Mouse (Mus musculus): ENCODE results near the gene Supt6.

Supt6 gene
- long read RNA-seq, experiment 1, partial matches to known transcripts = 8 of 9 reads
- long read RNA-seq, experiment 1, other reads (novel, unspliced or antisense) = 1 of 9 reads
- long read RNA-seq, experiment 2, partial matches to known transcripts = 19 of 24 reads
- long read RNA-seq, experiment 2, other reads (novel, unspliced or antisense) = 5 of 24 reads

DNA sequence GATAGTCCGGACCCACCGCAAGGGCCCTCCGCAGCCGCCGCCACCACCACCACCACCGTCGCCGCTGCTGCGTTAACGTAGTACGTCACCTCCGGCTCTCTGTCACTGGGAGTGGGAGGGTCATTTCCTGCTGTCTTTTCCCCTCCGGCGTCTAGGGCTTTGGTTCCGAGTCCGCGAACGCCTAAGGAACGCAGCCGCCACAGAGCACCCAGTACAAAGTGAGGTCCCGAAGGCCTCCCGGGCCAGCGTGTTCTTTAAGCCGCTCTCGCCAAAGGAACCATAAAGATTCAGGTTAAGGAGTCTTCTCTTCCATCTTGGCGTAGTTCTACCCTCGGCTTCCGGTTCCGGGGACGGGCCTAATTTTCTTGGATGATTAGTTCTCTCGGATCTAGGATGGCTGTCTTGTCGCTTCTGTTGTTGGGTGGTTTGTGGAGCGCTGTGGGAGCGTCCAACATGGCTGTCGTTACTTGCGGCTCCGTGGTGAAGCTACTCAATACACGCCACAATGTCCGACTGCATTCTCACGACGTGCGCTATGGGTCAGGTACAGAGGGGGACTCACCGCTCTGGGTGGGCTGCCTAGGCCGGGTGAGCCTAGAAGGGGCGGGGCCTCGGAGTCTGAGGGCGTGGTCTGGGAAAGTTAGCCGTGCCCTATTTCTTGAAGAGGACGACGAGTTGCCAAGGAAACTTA is at the start of gene Supt6, which contains the start of gene Sdf2:
TSS of gene Supt6 (minus strand) at position 361 of the 691 bp plus-strand sequence.
TSS of gene Sdf2 (plus strand) at position 120 of the 691 bp plus-strand sequence.
- intact Hi-C loops (cut with DNase I) = no loop called here

DNA sequence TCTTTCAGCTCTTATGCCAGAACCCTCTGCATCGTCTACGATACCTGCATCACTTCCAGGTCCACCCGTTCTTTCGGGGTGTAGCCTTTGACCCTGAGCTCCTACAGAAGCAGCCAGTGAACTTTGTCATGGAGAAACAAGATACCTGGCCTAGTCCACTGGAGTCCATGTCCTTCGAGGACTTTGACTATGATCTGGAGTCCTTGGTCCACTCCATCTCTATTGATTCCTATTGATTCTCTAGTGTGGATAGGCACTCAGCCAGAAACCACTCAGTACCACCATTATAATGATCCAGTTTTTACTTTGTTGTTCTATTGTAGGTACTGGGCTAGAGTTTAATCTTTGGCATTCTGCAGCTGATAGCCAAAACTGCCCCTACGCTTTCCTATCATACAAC is 48.8 kb upstream of the Supt6 start:
- intact Hi-C loops (cut with DNase I) = no loop called here

DNA sequence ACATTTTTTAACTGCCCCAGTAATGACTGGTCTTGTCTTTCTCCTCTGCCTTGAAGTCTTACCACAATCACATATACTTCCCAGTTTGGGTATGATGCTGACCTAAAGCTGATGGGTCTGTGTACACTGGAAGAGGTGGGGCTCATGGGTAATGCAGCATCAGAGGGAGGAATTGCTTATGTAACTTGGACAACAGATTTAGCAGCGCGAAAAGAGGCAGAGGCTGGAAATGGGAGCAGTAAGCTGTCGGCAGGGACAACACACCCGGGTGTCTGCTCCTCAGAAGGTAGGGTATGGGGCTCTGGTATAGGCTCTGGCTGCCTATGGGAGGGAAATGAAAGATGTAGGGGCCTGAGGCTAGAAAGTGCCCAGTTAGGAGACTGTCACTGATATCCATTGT is 44.9 kb upstream of the Supt6 start, which contains the start of gene BC030499:
TSS of gene BC030499 (plus strand) at position 188 of the 400 bp plus-strand sequence.
- intact Hi-C loops (cut with DNase I) = no loop called here

DNA sequence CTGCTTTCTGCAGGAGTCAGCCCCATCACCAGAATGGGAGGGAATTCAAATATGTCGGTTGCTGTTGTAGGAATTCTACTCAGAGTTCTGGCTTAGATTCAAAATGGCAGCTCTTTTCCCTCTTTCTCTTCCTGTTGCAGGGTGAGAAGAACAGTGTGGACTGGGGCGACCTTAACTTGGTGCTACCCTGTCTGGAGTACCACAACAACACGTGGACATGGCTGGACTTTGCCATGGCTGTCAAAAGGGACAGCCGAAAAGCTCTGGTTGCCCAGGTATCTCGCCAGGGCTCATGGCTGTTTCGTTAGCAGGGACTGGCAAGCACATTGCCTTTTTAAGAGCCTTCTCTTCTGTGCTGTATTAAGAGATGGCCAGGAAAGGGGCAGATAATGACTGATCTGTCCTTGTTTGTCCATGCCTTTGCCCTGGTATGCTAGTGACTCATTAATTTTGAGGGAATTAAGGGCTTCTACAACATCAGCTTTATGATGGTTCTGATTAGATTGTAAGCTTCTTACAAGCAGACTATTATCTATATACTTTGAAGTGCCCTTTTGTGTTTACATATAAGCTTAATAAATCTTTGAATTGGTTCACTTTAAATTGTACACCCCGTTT is 43.5 kb upstream of the Supt6 start:
- intact Hi-C loops (cut with DNase I) = no loop called here

DNA sequence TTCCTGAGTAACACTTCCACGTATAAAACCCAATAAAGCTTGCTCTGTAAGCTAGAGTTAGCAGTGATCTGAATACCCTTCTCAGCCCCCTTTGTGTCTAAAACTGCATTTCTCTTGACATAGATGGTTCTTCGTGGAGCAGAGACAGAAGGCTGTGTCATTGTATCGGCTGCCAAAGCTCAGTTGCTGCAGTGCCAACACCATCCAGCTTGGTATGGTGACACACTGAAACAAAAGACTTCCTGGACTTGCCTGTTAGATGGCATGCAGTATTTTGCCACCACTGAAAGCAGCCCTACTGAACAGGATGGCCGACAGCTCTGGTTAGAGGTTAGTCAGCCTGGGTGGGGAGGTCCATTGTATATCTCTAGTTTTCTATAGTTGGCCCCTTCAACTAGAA is 33.8 kb upstream of the Supt6 start:
- intact Hi-C loops (cut with DNase I) = loop anchor here (5.0 kb wide), 1 partner anchor 68 kb away; no protein-coding TSS in a partner anchor

DNA sequence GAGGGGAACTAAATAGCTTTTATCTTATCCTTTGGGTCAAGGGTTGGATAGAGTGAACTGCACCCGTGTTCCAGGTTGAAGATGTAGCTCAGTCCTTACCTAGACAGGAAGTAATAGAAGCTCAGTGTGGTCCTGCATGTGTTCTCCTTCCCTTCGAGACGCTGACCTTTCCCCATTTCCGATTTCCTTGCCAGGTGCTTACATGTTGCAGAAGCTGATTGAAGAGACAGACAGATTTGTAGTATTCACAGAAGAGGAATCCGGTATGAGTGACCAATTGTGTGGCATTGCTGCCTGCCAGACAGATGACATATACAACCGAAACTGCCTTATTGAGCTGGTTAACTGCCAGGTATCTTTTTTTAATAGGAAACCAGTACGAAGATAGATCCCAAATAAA is 33.1 kb upstream of the Supt6 start:
- intact Hi-C loops (cut with DNase I) = loop anchor here (5.0 kb wide), 1 partner anchor 68 kb away; no protein-coding TSS in a partner anchor

DNA sequence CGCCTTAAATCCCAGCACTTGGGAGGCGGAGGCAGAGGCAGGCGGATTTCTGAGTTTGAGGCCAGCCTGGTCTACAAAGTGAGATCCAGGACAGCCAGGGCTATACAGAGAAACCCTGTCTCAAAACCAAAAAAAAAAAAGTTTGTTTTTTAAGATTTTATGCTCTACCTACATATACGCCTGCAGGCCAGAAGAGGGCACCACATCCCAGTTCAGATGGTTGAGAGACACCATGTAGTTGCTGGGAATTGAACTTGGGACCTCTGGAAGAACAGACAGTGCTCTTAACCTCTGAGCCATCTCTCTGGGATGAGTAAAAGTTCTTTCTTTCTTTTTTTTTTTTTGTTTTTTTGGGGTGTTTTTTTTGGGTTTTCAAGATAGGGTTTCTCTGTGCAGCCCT is 30.4 kb upstream of the Supt6 start:
- intact Hi-C loops (cut with DNase I) = loop anchor here (5.0 kb wide), 1 partner anchor 71 kb away; no protein-coding TSS in a partner anchor

DNA sequence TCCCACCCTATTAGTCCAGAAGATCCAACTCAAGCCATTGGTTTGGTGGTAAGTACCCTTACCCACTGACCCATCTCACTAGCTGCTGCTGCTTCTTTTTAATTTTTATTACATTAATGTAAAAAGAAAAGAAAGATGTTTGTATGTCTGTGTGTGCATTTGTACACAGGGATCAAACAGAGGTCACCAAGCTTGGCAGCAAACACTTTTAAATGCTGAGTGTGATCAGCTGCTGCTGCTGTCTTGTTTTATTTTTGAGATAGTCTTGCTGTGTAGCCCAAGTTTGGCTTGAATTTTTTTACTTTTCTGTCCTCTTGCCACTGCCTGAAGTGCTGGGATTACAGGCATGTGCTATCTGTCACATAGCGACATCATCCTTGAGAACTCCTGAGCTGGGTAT is 29.8 kb upstream of the Supt6 start:
- intact Hi-C loops (cut with DNase I) = loop anchor here (5.0 kb wide), 1 partner anchor 72 kb away; no protein-coding TSS in a partner anchor

DNA sequence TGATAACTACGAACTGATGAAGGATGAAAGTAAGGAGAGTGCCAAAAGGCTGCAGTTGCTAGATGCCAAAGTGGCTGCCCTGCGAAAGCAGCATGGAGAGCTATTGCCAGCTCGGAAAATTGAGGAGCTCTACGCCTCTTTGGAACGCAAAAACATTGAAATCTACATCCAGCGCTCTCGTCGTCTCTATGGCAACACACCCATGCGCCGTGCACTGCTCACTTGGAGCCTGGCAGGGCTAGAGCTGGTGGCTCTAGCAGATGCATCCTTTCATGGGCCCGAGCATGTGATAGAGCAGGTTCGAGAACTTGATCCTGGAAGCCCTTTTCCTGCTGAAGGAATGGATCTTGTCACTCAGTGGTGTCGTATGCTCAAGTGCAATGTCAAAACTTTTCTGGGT is 26.2 kb upstream of the Supt6 start:
- intact Hi-C loops (cut with DNase I) = no loop called here

DNA sequence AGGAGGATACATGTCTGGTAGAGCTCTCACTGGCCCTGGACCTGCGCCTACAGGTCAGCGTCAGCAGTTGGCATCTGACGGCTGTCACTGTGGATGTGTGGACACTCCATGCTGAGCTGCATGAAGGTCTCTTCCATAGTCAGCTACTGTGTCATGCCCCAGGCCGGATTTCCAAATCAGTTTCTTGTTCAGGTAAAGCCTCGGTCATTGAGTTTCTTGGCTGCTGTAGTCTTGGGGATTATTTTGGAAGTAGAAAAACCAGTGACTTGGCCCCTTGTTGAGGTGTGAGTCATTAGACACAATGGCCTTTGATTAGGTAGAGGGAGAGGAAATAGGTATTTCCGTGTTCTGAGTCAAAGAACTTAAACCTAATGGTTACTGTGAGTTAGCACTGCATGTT is 19.8 kb upstream of the Supt6 start:
- intact Hi-C loops (cut with DNase I) = loop anchor here (5.0 kb wide), 1 partner anchor 43 kb away; no protein-coding TSS in a partner anchor

DNA sequence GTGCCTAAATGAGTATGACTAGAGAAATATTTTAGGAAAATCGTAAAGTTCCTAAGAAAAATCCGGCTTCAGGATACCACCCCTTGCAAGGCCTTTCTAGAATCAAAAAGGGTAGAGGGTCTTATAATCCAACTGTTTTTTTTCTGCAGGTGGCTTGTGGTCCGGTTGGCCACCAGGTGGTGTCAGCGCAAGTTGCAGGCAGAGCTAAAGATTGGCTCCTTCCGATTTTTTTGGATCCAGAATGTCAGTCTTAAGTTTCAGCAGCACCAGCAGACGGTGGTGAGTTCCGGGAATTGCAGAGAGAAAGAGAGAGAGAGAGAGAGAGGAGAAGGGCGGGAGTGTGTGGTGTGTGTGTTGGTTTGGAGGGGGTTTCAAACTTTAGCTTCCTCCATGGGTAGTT is 16.8 kb upstream of the Supt6 start:
- intact Hi-C loops (cut with DNase I) = loop anchor here (5.0 kb wide), 1 partner anchor 85 kb away; no protein-coding TSS in a partner anchor

DNA sequence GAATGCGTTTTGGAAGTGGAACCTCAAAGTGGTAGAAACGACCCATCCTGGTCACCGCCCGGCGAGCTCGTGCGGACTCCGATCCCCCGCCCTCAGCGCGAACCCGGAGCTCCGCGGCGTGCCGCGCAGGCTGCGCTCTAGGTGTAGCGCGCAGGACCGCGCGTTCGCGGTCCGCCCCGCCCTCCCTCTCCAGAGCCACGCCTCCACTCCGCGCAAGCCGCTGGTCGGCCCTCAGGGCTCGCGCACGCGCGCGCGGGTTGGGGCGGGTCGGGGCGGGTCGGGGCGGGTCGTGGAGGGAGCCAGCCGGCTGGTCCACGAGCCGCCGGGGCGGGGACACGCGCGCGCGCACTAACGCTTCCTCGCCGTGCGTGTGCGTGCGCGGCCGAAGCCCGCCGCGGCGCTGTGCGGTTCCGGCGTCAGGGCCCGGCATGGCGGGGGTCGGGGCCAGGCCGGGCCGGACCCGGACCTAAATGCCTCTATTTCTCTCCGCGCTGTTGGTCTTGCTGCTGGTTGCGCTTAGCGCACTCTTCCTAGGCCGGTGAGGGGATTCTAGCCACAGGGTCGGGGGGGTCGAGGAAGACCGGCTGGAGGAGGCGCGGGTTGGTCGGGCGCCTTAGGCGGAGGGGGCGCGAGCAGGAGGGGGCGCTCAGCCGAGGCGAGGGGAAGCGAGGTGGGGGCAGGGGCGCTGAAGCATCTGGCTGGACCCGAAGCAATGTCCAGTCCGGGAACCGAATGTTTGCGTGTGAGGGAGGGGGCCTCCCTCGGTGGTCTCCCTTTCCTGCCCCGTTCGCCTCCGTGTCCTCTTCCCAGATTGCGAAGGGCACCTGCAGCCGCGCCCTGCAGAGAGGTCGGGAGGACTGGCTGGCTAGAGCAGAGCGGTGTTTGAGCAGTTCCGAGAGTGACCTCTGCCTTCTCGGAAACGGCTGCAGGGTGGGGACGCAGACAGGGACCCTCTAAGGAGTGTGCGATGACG is 15.9 kb upstream of the Supt6 start, which contains the start of gene 2610507B11Rik:
TSS of gene 2610507B11Rik (plus strand) at position 373 of the 973 bp plus-strand sequence.
- intact Hi-C loops (cut with DNase I) = loop anchor here (5.0 kb wide), 1 partner anchor 86 kb away; no protein-coding TSS in a partner anchor

DNA sequence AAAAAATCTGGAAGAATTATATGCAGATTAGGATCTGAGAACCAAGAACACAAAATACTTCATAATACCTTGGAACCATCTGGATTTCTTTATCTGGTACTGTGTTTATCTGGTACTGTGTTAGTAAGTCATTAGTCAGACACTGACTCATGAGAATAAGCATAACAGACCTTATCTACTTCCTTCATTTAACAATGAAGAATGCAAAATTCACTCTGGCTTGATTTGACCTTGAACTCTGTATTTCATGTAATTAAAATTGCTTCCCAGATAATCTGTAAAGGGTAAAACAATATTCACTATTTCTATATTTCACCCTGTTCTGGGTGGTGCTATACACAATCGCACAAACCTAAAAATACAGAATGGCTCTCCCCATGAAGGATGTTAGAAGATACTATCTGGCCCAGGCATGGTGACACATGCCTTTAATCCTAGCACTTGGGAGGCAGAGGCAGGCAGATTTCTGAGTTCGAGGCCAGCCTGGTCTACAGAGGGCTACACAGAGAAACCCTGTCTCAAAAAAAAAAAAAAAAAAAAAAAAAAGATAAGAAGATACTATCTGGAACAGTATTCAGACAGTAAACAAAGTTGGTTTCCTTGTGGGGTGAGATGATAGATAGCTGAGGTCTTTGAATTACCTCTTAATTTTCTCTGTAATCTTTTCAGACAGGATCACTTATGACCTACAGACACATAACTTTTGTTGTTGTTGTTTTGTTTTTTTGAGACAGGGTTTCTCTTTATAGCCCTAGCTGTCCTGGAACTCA is 14.9 kb upstream of the Supt6 start:
- intact Hi-C loops (cut with DNase I) = loop anchor here (5.0 kb wide), 1 partner anchor 87 kb away; no protein-coding TSS in a partner anchor

DNA sequence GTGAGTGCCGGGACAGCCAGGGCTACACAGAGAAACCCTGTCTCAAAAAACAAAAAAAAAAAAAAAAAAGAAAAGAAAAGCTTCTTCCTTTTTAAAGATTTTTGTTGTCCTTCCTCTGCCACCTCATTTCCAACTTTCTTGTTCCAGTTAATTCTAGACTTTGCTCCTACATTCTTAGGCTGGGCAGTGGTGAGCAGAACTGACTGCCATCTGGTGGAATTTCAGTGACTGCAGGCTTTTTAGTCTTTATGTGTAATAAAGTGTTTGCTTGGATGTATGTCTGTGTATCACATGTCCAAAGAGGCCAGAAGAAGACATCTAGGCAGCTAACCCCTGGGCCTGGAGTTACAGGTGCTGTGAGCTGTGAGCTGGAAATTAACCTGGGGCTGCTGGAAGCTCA is 10.8 kb upstream of the Supt6 start:
- intact Hi-C loops (cut with DNase I) = no loop called here

DNA sequence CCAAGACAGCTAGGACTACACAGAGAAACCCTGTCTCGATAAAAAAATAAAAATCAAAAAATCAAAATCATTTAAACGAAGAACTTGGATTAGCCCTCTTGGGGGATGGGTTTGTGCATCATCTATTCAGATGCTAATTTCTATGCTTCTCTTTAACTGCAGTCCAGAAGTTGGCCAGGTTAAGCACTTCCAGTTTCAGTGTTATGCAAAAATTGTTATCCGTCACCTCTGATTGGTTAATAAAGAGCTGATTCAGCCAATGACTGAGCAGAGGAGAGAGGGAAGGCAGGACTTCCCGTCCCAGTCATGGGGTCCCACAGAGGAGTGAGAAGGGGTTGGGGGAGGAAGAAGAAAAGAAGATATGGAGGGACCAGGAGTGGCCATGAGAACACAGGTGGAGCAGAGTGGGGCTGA is 1.9 kb upstream of the Supt6 start:
- intact Hi-C loops (cut with DNase I) = no loop called here

DNA sequence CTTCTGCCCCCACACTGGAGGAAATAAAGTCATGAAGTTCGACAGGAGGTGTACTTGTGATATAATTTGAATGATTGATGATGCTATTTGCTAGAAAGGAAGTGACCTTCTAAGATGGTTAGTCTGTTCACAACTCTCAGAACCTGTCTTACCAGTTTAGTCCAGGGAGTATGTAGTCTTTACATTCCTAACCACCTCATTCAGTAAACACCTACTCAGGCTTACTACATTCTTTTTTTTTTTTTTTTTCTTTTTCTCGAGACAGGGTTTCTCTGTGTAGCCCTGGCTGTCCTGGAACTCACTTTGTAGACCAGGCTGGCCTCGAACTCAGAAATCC is 1.2 kb upstream of the Supt6 start:
- intact Hi-C loops (cut with DNase I) = no loop called here

DNA sequence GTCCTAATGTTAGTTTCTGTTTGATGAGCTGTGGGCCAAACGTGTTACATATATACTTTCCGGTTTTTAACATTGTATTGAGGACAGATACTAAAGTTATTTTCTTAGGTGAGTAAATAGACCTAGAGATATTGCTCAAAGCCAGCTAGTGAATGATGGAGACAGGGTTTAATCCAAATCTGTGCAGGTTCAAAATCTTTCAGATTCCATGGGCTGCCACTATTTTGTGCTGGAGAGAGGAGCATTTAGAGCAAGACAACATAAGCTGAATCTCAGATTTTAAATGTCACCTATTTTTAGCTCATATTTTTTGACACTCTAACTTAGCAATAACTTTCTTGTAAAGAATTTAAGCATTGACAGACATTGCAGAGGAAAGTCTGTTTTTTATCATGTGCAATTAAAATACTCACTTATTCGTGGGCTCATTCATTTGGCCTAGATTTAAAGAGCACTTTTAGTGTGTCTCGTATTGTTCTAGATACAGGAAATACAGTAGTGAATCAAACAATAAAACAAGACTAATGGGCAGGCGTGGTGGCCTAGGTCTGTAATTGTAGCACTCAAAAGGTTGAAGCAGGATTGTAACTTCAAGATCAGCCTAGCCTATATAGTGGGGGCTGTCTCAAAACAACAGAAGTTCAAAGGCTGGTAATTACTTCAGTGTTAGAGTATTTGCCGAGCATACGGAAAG is 678 bp upstream of the Supt6 start:
- intact Hi-C loops (cut with DNase I) = no loop called here

DNA sequence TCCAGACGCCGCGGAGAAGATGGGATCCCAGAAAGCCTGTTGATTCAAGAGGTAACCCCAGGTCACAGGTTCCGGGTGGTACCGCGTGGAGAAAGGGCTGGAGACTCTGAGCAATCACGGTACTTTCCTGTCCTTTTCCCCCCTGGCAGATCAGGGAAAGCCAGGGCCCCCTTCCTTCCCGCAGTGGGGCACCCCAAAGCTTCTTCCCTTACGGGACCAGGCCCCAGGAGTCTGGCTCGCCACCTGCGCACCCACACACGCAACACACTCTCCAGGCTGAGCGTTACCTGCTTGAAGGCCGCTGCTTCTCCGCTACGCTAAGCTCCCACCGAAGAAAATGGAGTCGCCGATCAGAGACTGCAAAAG is 543 bp downstream of the Supt6 start:
- intact Hi-C loops (cut with DNase I) = no loop called here

DNA sequence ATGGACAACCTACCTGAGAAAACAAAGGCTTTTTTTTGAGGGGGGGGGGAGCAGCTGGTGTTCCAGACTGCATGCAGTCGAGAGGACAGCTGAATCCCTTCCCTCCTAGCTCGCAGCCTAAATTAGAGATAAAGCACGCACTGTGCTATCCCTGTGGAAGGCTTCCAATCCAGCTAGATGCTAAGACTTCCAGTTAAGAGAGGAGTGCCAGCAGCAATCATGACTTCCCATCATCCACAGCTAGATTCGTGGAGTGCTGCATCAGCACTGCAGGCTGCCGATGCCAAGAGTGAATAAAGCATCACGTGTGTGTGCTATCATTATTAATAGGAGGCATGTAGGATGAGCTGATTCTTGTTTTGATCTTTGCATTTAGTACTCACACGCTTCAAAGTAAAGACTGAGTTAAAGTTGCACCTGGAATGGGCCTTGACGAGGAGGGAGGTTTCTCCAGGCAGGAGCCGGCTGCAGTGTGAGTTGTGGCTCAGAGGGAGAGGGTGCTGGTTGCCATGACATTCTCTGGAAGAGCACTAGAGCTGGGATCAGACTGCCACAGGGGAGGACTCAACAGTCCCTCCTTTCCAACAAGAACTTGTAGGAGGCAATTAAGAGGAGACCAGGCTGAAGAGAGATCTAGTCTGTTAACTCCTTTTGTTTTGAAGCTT is 5.5 kb downstream of the Supt6 start:
- intact Hi-C loops (cut with DNase I) = no loop called here

Data from adrenal gland (tissue).